Mouse (Mus musculus): Measurements from ENCODE around the gene Nol12.

GRCm38 (mm10) chr15:78973950-78974349 lies 39.2 kb downstream of the Nol12 start:
- peak; percentile 65 for TF ChIP-seq CTCF (IDR thresholded peaks at IDR 0.05; ENCODE audit: low read depth)
- TF ChIP-seq EP300 (IDR thresholded peaks at IDR 0.05; ENCODE audit: low read depth): no peak

Measured in liver, postnatal 0 days (tissue).